Mouse (Mus musculus): ENCODE measurements around the gene Ralgapa1. TPM values are rescaled to one million over a fixed set of nuclear protein-coding genes. Genes with fewer than 3 reads are reported as not detected.
"Not testable (repeated sequence)": the region's sequence is repeated elsewhere in the genome, so short reads cannot be mapped to it uniquely, and the experiment has no call there.

Gene Ralgapa1
- polyA plus RNA-seq, 1 experiment from 2014 or later: 17.6 TPM

DNA sequence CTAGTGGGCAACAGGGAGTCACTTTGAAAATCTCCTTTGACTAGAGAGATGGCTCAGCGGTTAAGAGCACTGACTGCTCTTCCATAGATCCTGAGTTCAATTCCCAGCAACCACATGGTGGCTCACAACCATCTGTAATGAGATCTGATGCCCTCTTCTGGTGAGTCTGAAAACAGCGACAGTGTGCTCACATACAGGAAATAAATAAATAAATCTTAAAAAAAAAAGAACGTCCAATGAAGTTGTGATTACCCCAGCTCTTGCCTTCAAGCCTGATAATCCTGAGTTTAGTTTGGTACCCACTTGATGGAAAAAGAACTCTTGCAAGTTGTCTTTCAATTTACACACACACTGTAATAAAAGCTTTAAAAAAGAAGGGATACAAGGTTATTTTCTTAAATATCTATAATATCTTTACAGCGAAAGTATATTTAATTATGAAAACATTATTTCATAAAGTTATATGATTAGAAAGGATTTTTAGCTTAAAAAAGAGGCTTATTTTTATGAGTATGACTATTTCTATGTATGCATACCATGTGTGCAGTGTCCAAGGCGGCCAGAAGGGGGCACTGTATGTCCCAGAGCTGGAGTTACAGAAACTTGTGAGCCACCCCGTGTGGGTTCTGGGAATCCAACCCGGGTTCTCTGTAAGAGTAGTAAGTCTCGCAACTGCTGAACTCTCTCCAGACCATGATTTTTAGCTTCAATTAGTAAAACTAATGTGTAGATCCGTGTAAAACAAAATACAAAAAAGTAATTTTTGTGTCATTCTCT is 256.6 kb downstream of the Ralgapa1 start:
- no peak overlapping the region for H3K27ac ChIP-seq (replicated peaks)
- H3K27me3 ChIP-seq: no peaks in the 10 kb centered on the region
- no peak overlapping the region for H3K4me2 ChIP-seq (replicated peaks)
- H3K4me1 ChIP-seq: no peaks in the 10 kb centered on the region
- no peaks in the 10 kb centered on the region for H3K9me3 ChIP-seq (replicated peaks)
- H3K36me3 ChIP-seq: no peaks in the 10 kb centered on the region
- H3K4me3 ChIP-seq (replicated peaks): no peak overlapping the region
- WGBS: 85% methylated on average over 9 of the region's 9 CpGs
- ATAC-seq (ENCODE audit: insufficient number of reproducible peaks, low FRiP score, low TSS enrichment, low read depth): no peak
- no peak overlapping the region for H3K9ac ChIP-seq

DNA sequence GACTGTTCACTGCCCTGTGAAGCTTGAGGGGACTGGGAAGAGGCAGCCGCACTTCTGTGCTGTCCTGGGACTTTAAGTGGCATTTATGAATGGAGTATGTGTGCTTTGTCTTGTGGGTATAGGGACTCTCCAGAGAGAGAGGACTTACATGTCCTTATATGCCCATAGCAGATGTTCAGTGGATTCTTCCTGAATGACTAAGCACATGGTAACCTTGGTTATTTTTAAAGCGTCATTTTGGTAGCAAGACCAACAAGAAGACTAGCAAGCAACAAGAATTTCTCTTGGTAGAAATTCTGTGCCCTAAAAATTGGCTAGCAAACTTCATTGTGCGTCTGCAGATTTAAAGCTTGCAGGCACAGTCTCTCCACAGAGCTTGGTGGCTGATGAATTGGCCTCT is 257.2 kb downstream of the Ralgapa1 start:
- Histone ChIP-seq H3K36me3 (no peaks in the 10 kb centered on the region), H3K4me3 (replicated peaks) (no peak overlapping the region), H3K9me3 (replicated peaks) (no peaks in the 10 kb centered on the region), H3K27ac (replicated peaks) (no peak overlapping the region), H3K9ac (no peak overlapping the region), H3K27me3 (no peaks in the 10 kb centered on the region), H3K4me2 (replicated peaks) (no peak overlapping the region), H3K4me1 (no peaks in the 10 kb centered on the region)
- WGBS: 94% methylated on average over 3 of the region's 3 CpGs
- no peak for ATAC-seq (ENCODE audit: insufficient number of reproducible peaks, low FRiP score, low TSS enrichment, low read depth)

DNA sequence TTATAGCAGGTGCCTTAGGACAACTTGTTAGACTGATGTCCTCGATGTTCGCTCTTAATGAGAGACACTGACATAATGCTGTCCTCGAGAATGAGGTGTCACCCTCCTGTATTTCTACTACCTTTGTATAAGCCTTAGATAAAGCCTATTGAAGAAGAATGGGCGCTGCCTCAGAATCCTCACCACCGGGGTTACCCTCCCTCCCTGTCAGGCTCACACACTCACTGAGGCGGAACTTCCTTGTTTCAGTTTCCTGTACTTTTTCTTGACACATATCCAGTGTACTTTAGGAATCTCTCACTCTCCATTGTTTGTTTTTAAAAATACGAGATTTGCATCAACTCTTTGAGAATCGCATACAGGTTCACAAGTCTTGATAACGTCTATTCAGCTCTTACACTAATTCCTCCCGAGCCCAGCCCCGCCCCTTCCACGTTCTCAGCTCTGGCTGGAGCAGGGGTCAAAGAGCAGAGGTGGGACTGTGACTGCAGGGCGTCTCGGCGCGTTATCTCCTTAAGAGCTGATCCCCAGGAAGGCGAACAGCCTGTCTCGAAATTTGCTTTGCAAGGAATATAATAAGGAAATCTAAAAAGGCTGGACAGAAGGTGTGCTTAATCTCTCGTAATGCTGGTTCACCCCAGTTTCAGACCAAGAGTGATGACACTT is 260.8 kb downstream of the Ralgapa1 start:
- H3K36me3 ChIP-seq: no peaks in the 10 kb centered on the region
- H3K4me1 ChIP-seq: no peaks in the 10 kb centered on the region
- no peaks in the 10 kb centered on the region for H3K9me3 ChIP-seq (replicated peaks)
- H3K4me3 ChIP-seq (replicated peaks): peak overlapping the region; percentile 35
- no peak overlapping the region for H3K9ac ChIP-seq
- H3K4me2 ChIP-seq (replicated peaks): peak overlapping the region; percentile 50
- no peaks in the 10 kb centered on the region for H3K27me3 ChIP-seq
- no peak overlapping the region for H3K27ac ChIP-seq (replicated peaks)
- WGBS: 14% methylated on average over 19 of the region's 19 CpGs
- no peak for ATAC-seq (ENCODE audit: insufficient number of reproducible peaks, low FRiP score, low TSS enrichment, low read depth)

- H3K27me3 ChIP-seq: no peaks in the 10 kb centered on the region
- ATAC-seq (ENCODE audit: insufficient number of reproducible peaks, low FRiP score, low TSS enrichment, low read depth): no peak
- H3K9me3 ChIP-seq (replicated peaks): no peaks in the 10 kb centered on the region
- no peaks in the 10 kb centered on the region for H3K4me1 ChIP-seq
- H3K27ac ChIP-seq (replicated peaks): no peak overlapping the region
- no peaks in the 10 kb centered on the region for H3K36me3 ChIP-seq
- H3K4me3 ChIP-seq (replicated peaks): no peak overlapping the region
- 79% methylated on average over 12 of the region's 12 CpGs for WGBS
- no peak overlapping the region for H3K9ac ChIP-seq
- H3K4me2 ChIP-seq (replicated peaks): no peak overlapping the region
These were observed 261.6 kb downstream of the Ralgapa1 start for GRCm38 (mm10) chr12:55559184-55559855.

- Histone ChIP-seq H3K36me3 (no peaks in the 10 kb centered on the region), H3K4me1 (no peaks in the 10 kb centered on the region), H3K4me2 (replicated peaks) (no peak overlapping the region), H3K27me3 (no peaks in the 10 kb centered on the region), H3K9ac (no peak overlapping the region), H3K4me3 (replicated peaks) (no peak overlapping the region), H3K27ac (replicated peaks) (no peak overlapping the region), H3K9me3 (replicated peaks) (no peaks in the 10 kb centered on the region)
- 74% methylated on average over 6 of the region's 6 CpGs for WGBS
- no peak for ATAC-seq (ENCODE audit: insufficient number of reproducible peaks, low FRiP score, low TSS enrichment, low read depth)
These were observed 263.1 kb downstream of the Ralgapa1 start for GRCm38 (mm10) chr12:55557866-55558265.

DNA sequence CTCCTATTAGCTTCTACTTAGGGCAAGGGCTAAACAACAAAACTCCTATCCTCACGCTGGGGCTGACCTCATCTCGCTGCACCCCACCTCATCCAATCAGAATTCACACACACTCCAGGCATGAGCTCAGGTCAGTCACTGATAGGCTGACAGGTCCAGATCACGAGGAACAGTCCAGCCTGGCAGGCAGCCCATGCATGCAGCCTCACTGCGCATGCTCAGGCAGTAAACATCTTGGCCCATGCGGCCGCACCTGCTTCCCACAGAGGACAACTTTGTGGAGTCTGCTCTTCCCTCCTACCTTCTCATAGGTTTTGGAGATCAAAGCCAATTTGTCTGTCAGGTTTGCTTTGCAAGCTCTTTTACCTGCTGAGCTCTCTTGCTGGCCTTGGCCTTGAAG is 266.1 kb downstream of the Ralgapa1 start:
- H3K4me2 ChIP-seq (replicated peaks); H3K4me3 ChIP-seq (replicated peaks); H3K9ac ChIP-seq; H3K4me1 ChIP-seq; ATAC-seq (ENCODE audit: insufficient number of reproducible peaks, low FRiP score, low TSS enrichment, low read depth); H3K36me3 ChIP-seq; H3K27me3 ChIP-seq; H3K27ac ChIP-seq (replicated peaks); H3K9me3 ChIP-seq (replicated peaks): not testable (repeated sequence)
- 75% methylated on average over 6 of the region's 6 CpGs for WGBS

Small RNA genes within 50 kb of the gene (microRNA-seq; reads per million reads assigned to microRNA genes)
- gene Gm23394 (ENCODE audit: borderline number of aligned reads): 2.1 reads per million, percentile 7 among the genes with 10 or more reads in this experiment

Other genes with a start within 250 kb of the Ralgapa1 start
- gene Insm2, start 221.7 kb downstream of the Ralgapa1 start, polyA plus RNA-seq (2015; fragmentation: Nextera tagmentation; extraction: Ambion mirVana): 0.16 and 0.30 TPM in 2 replicates
- 39.8 and 43.6 TPM in 2 replicates for gene Brms1l, start 15.2 kb upstream of the Ralgapa1 start, polyA plus RNA-seq (2015; fragmentation: Nextera tagmentation; extraction: Ambion mirVana)

All from embryonic facial prominence, embryonic 15.5 days (tissue).